Mouse (Mus musculus): ENCODE results near the gene Ccdc121.
"Not testable (repeated sequence)": the region's sequence is repeated elsewhere in the genome, so short reads cannot be mapped to it uniquely, and the experiment has no call there.

Ccdc121 gene

DNA sequence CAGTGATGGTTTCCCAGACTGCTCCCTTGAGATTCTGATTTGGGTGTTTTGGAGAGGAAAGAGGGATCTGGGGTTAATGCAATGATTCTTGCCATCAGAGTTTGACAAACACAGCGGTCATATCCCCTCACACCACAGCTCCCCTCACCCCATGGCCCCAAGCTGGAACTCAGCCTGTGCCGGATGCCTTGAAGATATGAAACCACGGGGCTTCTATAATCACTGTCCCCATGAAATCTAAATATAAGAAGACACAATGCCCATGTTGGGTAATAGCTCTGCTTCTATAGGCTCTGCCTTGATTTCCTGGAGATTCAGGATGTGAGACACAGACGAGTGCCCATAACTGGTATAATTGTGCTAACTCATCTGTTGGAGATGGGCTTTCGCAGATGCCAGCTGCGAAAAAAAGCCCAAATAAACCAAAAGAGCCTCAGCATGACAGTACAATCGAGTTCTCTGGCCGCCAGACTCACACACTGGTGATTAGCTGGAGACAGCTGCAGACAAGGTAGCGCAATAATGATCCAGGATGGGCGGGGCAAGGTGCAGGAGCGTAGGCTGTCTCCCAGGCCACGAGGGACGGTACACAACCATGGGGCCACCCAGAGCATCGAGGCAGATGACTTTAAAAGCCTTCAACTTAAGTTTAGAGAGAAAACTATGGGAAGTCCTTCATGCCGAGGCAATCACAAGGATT lies 1.3 kb upstream of the Ccdc121 start:
- no peak for DNase-seq (ENCODE audit: low read depth, low spot score)

DNA sequence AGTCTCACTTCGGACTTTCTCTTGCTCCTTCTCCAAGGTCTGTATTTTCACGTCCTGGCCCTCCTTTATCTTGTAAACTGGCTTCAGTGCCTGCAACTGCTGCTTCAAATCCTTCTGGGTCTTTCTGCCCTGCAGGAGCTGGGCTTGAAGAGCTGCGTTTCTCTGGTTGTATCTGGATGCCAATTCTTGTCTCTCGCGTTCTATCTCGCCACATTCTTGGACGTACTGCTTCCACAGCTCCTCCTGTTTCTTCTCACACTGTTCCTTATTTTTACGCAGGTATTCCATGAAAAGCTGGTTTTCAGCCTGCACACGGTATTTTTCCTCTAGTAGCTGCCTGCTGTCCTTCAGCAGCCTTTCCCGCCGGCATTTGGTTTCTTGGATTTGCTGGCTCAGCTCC lies 396 bp downstream of the Ccdc121 start:
- DNase-seq (ENCODE audit: low read depth, low spot score): not testable (repeated sequence)

DNA sequence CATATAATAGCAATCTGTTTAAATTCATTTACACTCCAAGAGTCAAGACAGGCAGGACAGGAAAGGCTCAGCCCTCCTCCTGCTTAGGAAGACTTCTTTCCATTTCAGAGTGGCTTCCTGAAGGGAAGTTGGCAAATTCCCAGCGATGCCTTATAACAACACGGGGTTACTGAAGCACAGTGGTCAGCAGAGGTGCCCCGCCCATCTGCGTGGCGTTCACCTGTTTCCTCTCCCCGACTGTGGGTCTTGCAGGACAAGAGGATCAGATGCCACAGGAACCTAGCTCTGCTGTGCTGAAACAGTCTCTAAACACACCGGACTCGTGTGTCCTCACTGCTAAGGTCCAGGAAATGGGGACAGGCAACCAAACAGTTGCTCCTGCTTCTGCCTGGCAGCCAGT lies 5.9 kb downstream of the Ccdc121 start:
- DNase-seq (ENCODE audit: low read depth, low spot score): no peak

DNA sequence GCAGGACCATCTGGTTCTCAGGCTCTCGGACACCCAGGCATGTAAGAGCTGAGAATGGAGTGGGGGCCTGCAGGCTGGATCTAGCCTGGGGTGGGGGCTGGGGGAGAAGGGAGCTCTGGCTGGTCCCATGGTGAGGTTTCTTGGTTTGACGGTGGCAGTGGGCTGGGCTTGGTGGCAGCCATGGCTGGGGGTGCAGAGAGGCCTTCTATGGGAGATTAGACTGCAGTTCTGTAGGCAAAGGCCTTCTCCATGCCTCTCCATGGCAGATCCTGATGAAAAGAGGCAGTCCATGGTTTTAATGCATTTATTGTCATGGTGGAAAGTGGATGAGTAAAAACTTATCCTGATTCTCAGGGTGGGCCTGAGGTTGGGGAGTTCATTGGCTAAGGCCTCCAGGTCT lies 7.8 kb downstream of the Ccdc121 start:
- no peak for DNase-seq (ENCODE audit: low read depth, low spot score)

DNA sequence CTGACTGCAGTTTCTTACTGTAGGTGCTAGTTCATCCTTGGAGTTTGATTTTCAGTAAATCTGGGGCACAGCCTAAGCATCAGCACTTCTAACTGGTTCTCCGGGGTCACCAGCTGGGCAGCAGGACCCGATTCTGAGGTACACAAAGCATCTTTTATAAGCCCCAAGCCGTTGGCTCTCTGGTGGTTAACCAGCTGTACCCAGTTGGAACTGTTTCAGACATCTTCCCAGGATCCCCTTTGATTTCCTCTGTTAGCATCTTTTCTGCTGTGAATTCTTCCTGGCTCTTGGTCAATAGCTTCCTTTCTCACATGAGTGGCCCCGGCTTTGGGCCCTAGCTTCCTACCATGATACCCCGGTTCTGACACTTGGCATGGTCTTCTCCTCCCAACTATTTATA lies 26.6 kb downstream of the Ccdc121 start:
- no peak for DNase-seq (ENCODE audit: low read depth, low spot score)

DNA sequence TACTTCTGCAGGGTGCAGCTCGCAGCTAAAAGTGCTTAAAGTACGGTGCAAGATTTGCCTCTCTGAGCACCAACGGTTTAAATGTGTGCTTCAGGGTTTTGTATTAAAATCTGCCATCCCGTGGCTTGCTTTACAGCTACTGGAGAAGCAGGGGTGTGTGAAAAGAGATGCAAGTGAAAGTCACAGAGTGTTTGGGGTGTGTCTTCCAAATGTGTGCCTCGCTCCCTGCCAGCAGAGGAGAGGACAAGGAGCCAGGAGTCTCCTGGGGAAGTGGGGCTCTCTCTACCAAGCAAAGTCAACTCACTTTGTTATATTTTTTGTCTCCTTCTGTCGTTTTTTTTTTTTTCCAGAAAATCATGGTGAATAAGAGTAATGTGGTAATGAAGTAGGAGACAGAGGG lies 34.7 kb downstream of the Ccdc121 start:
- DNase-seq (ENCODE audit: low read depth, low spot score): no peak

DNA sequence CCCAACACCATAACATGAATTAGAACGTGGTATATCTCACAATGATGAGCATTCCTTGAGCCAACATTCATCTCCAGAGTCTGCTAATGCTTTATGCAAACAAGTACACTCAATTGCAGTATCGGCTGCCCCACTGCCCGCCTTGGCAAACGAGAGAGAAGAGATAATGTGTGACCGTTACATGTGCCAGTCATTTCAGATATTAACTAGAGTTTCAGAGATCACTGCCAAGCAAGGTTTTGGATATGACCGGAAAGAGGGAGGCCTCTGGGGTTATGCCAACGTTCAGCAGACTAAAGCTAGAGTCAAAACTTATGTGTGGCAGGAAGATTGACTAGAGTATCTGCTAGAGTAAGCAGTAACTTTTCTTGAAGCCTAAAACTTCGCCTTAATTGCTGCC lies 35.1 kb downstream of the Ccdc121 start:
- no peak for DNase-seq (ENCODE audit: low read depth, low spot score)

DNA sequence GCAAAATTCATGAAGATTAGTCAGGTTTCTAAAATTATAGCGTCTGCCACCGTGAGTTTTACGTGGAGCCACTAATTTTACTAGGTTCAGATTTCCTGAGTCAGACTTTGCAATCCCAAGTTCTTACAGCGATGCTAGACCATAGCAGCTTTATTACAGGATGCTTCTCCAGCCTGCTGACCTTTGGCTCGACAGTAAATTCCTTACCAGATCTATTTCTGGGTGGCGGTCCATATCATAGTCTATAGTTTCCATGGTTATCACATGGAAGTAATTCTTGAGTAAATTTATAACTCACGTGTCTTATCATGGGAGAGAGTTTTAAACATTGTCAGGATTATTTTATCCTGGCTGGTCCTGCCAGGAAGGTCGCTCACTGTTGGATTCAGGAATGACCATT lies 41.8 kb downstream of the Ccdc121 start:
- DNase-seq (ENCODE audit: low read depth, low spot score): no peak

DNA sequence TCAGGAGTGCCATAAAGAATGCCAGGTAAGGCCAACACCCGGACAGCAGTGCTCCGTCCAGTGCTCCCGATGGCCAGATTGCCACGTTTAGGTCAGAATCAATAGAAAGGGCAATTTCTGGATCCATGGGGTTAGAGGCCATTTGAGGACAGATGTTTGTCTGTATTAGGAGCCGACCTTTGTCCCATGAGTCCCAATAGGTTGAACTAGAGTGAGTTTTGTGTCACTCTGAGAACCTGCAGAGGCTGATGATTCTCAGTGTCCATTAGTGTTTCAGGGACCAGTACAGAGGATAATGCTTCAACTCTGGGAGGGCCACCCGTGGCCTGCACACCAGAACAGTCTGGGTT lies 44.0 kb downstream of the Ccdc121 start:
- DNase-seq (ENCODE audit: low read depth, low spot score): no peak

DNA sequence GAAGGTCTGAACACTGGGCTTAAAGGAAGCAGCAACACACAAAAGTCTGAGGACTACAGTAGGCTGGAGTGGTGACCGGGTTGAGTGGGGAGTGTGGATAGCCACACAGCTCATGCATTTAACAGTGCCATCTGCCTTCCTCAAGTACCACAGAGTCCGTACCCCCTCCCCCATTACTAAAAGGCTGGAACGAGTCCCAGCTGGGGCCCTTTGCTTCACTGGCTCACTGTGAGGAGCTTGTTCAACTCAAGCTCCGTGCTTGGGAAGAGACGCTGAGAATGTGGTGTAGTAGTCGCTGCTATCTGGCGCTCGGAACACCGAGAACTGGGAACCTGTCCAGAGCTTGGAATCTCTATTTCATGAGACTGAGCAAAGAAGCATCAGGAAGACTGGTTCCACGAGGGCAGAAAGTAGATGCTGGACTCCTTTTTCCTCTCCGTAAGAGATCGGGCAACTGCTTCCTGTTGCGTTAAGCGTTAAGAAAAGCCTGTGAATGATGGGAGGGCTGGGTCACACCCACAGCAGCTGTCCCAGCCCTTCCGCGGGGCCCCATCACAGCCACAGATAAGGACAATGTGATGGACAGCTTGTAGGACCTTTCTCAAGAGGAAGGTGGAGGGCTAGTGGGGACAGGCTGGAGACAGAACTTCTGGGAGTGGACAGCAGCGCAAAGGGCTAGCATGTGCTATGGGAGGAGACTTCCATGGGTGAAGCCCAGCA lies 44.5 kb downstream of the Ccdc121 start:
- DNase-seq (ENCODE audit: low read depth, low spot score): no peak

DNA sequence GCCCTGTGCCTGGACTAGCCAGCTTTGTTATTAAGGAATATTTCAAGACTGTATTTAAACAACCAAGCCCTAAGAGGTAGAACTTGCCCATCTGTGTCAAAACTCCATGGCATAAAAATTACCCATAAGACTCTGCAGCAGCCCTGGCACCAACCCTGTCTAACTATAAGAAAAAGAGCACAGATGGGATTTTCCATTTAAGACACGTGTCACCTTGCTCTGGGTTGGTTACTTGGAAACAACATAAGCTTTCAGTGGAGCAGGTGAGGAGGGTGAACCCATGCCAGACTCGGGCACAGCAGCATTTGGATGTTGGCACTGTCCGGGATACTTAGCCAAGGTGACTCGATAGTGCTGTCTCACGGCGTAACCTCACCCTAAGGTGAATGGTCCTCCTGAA lies 45.2 kb downstream of the Ccdc121 start:
- no peak for DNase-seq (ENCODE audit: low read depth, low spot score)

DNA sequence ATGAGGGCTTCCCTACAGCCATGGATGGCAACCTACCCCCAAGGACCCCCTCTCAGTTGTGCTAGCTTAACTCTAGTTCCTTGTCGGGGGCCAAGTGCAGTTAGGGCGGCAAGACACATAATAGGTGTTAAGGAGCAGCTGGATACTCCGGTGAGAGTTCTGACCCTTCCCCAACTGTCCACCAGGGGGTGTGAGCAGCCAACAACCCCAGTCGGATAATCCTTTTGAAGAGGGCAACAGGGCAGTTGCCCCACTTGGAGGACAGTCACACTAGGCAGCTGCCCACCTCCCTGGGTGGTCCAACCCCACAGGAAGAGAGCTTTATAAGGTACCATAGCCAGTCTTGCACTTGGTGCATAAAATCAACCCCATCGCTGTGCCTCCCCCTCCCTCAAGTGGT lies 46.2 kb downstream of the Ccdc121 start:
- DNase-seq (ENCODE audit: low read depth, low spot score): peak; percentile 40

DNA sequence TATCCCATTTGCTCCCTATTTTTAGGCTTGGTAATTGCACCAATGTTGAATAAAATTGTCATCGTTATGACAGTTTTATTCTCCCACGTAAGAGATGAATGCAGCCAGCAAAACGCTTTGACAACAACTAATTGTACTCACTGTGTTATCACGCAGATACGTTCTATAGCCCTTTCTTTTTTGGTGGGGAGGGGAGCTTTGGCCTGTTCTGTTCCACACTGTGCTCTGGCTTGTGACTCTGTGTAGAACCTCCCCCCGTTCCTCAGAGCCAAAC lies 48.4 kb downstream of the Ccdc121 start:
- no peak for DNase-seq (ENCODE audit: low read depth, low spot score)

DNA sequence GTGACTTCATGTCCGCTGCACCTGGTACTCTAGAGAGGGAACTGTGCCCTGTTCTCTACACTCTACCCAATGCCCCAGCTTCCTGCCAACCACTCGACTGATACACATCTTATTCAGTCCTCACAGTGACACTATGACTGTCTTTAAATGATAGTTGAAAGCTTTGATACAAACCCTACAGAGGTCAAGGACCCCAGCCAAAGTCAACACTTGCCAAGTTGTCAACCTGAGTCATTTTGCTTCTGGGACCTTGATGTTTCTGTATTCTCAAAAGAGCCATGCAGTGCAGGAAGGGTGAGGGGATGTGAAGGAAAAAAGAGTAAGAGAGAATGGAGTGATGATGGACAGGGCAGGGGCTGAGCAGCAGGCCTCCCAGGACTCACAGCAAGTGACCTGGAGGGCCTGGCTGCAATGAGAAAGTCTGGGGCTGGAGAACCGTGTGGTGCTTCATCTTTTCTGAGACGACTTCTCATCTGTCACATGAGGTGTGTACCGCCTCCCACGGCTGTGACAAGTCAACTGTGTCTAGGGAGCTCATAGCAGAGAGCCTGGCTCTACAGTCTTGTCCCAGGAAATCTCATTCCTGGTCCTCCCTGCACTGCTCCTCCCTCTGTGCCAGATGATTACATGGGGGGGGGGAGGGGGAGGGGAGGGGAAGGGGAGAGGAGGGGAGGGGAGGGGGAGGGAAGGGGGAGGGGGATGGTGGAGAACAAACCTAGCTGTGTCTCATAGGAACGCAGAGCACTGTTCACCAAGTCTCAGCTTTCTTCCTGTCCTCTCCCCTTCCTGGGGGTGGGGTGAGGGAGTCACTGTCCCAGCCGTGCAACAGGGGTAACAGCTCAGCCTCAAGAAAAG lies 49.0 kb downstream of the Ccdc121 start:
- no peak for DNase-seq (ENCODE audit: low read depth, low spot score)

DNA sequence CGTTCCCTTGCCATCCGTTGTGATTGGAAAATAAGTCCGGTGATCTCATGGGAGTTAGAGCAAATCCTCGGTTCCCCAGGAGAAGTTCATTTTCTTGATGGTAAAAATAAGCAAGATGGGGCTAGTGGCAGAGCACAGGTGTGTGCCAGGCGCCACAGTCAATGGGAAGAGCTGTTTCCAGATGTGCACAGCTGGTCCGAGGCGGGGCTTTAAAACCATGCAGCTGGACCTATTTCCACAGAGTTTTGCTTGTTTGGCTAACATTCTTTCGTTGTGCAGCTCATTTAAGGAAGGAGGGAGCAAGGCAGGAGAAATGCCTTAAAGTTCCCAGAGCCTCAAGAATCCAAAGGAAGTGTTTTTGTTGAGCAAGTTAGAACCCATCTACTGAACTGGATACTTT lies 49.8 kb downstream of the Ccdc121 start:
- no peak for DNase-seq (ENCODE audit: low read depth, low spot score)

DNA sequence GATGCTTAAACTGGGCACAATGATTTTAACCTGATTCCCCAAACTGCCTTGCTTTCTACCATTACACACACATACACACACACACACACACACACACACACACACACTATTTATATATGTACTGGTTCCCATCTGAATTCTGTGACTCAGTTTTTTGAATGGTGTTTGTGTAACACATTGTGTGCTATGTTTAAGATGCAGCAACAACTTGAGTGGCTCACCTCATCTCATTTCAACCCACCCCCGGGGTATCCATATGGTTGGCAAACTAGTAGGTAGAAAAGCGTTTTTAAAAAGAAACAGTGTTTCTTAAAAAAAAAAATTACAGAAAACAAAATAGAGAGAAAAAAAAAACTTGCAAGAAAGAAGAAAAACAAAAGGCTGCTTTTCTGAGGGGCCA lies 51.0 kb downstream of the Ccdc121 start:
- DNase-seq (ENCODE audit: low read depth, low spot score): no peak
